Mouse (Mus musculus): ENCODE measurements around the gene Unc13d. TPM values are rescaled to one million over a fixed set of nuclear protein-coding genes. Genes with fewer than 3 reads are reported as not detected.
A peak's percentile ranks its signal among the peaks of the same experiment; 100 is the strongest.

Unc13d gene
- polyA plus RNA-seq, 1 experiment from 2014 or later, result 0.78 TPM

- under 1% methylated on average over 63 of the region's 67 CpGs for WGBS
- peak within 1 kb of the TSS; percentile 99 for H3K27ac ChIP-seq (ENCODE audit: low read length)
- H3K36me3 ChIP-seq (ENCODE audit: control insufficient read depth, insufficient read depth, low read length), result no peaks in the 10 kb centered on the region
- peak; percentile 96 for ATAC-seq
- peaks cover 14% of the 10 kb centered on the region for H3K4me1 ChIP-seq (ENCODE audit: control insufficient read depth, insufficient read depth, low read length)
- H3K4me2 ChIP-seq (ENCODE audit: low read length), result peak within 1 kb of the TSS; percentile 70
- H3K9me3 ChIP-seq (replicated peaks; ENCODE audit: control insufficient read depth, low read length, poor library complexity, severe bottlenecking), result no peaks in the 10 kb centered on the region
- peak within 1 kb of the TSS; percentile 64 for H3K4me3 ChIP-seq (ENCODE audit: low read depth, low read length)
- H3K9ac ChIP-seq (ENCODE audit: low read depth, low read length), result peak within 1 kb of the TSS; percentile 76
- no peaks in the 10 kb centered on the region for H3K27me3 ChIP-seq (ENCODE audit: control insufficient read depth, insufficient read depth, low read depth, low read length)
Measured at GRCm38 (mm10) chr11:116030088-116030897, 47.5 kb downstream of the Unc13d start, which contains the start of gene Unk. Gene Unk, plus strand, starts transcription at chr11:116030322.

GRCm38 (mm10) chr11:116029086-116029865 is 48.5 kb downstream of the Unc13d start:
- no peak for ATAC-seq
- Histone ChIP-seq H3K4me2 (ENCODE audit: low read length) (peak overlapping the region; percentile 70), H3K9ac (ENCODE audit: low read depth, low read length) (peak overlapping the region; percentile 76), H3K36me3 (ENCODE audit: control insufficient read depth, insufficient read depth, low read length) (no peaks in the 10 kb centered on the region), H3K9me3 (replicated peaks; ENCODE audit: control insufficient read depth, low read length, poor library complexity, severe bottlenecking) (no peaks in the 10 kb centered on the region), H3K4me3 (ENCODE audit: low read depth, low read length) (peak overlapping the region; percentile 64), H3K4me1 (ENCODE audit: control insufficient read depth, insufficient read depth, low read length) (peaks cover 14% of the 10 kb centered on the region), H3K27me3 (ENCODE audit: control insufficient read depth, insufficient read depth, low read depth, low read length) (no peaks in the 10 kb centered on the region), H3K27ac (ENCODE audit: low read length) (peak overlapping the region; percentile 75)
- 85% methylated on average over 6 of the region's 6 CpGs for WGBS

GRCm38 (mm10) chr11:116028177-116028865 is 49.4 kb downstream of the Unc13d start:
- H3K4me1 ChIP-seq (ENCODE audit: control insufficient read depth, insufficient read depth, low read length), result peaks cover 14% of the 10 kb centered on the region
- ATAC-seq, result no peak
- no peaks in the 10 kb centered on the region for H3K36me3 ChIP-seq (ENCODE audit: control insufficient read depth, insufficient read depth, low read length)
- no peaks in the 10 kb centered on the region for H3K9me3 ChIP-seq (replicated peaks; ENCODE audit: control insufficient read depth, low read length, poor library complexity, severe bottlenecking)
- WGBS, result 80% methylated on average over 9 of the region's 9 CpGs
- H3K9ac ChIP-seq (ENCODE audit: low read depth, low read length), result no peak overlapping the region
- no peak overlapping the region for H3K4me3 ChIP-seq (ENCODE audit: low read depth, low read length)
- no peak overlapping the region for H3K4me2 ChIP-seq (ENCODE audit: low read length)
- no peaks in the 10 kb centered on the region for H3K27me3 ChIP-seq (ENCODE audit: control insufficient read depth, insufficient read depth, low read depth, low read length)
- H3K27ac ChIP-seq (ENCODE audit: low read length), result no peak overlapping the region

GRCm38 (mm10) chr11:116027756-116028155 is 50.0 kb downstream of the Unc13d start, which contains the start of gene H3f3b:
Gene H3f3b, minus strand, starts transcription at chr11:116027962.
- Histone ChIP-seq H3K27me3 (ENCODE audit: control insufficient read depth, insufficient read depth, low read depth, low read length) (no peaks in the 10 kb centered on the region), H3K4me2 (ENCODE audit: low read length) (no peak within 1 kb of the TSS), H3K9me3 (replicated peaks; ENCODE audit: control insufficient read depth, low read length, poor library complexity, severe bottlenecking) (no peaks in the 10 kb centered on the region), H3K36me3 (ENCODE audit: control insufficient read depth, insufficient read depth, low read length) (no peaks in the 10 kb centered on the region), H3K4me3 (ENCODE audit: low read depth, low read length) (no peak within 1 kb of the TSS), H3K4me1 (ENCODE audit: control insufficient read depth, insufficient read depth, low read length) (peaks cover 14% of the 10 kb centered on the region), H3K27ac (ENCODE audit: low read length) (no peak within 1 kb of the TSS), H3K9ac (ENCODE audit: low read depth, low read length) (no peak within 1 kb of the TSS)
- 84% methylated on average over 4 of the region's 4 CpGs for WGBS
- ATAC-seq, result no peak

GRCm38 (mm10) chr11:116025056-116025845 is 52.5 kb downstream of the Unc13d start:
- Histone ChIP-seq H3K27me3 (ENCODE audit: control insufficient read depth, insufficient read depth, low read depth, low read length) (no peaks in the 10 kb centered on the region), H3K27ac (ENCODE audit: low read length) (peak overlapping the region; percentile 81), H3K4me1 (ENCODE audit: control insufficient read depth, insufficient read depth, low read length) (peaks cover 21% of the 10 kb centered on the region), H3K4me2 (ENCODE audit: low read length) (no peak overlapping the region), H3K36me3 (ENCODE audit: control insufficient read depth, insufficient read depth, low read length) (peaks cover 3% of the 10 kb centered on the region; the same call in 1 of the 2 replicates), H3K4me3 (ENCODE audit: low read depth, low read length) (no peak overlapping the region), H3K9ac (ENCODE audit: low read depth, low read length) (no peak overlapping the region), H3K9me3 (replicated peaks; ENCODE audit: control insufficient read depth, low read length, poor library complexity, severe bottlenecking) (no peaks in the 10 kb centered on the region)
- WGBS, result 88% methylated on average over 3 of the region's 3 CpGs
- ATAC-seq, result no peak

- Histone ChIP-seq H3K9ac (ENCODE audit: low read depth, low read length) (peak overlapping the region; percentile 100), H3K36me3 (ENCODE audit: control insufficient read depth, insufficient read depth, low read length) (peaks cover 6% of the 10 kb centered on the region; the same call in 1 of the 2 replicates), H3K27me3 (ENCODE audit: control insufficient read depth, insufficient read depth, low read depth, low read length) (no peaks in the 10 kb centered on the region), H3K27ac (ENCODE audit: low read length) (peak overlapping the region; percentile 100), H3K4me2 (ENCODE audit: low read length) (no peak overlapping the region), H3K4me3 (ENCODE audit: low read depth, low read length) (peak overlapping the region; percentile 97), H3K9me3 (replicated peaks; ENCODE audit: control insufficient read depth, low read length, poor library complexity, severe bottlenecking) (no peaks in the 10 kb centered on the region), H3K4me1 (ENCODE audit: control insufficient read depth, insufficient read depth, low read length) (peaks cover 19% of the 10 kb centered on the region)
- under 1% methylated on average over 37 of the region's 37 CpGs for WGBS
- ATAC-seq, result peak; percentile 96
Measured at GRCm38 (mm10) chr11:116024356-116024808, 53.4 kb downstream of the Unc13d start.

GRCm38 (mm10) chr11:116023771-116024355 is 53.9 kb downstream of the Unc13d start:
- WGBS, result under 1% methylated on average over 48 of the region's 57 CpGs
- no peaks in the 10 kb centered on the region for H3K9me3 ChIP-seq (replicated peaks; ENCODE audit: control insufficient read depth, low read length, poor library complexity, severe bottlenecking)

More at GRCm38 (mm10) chr11:116023771-116024355, 53.9 kb downstream of the Unc13d start:
- Histone ChIP-seq H3K27ac (ENCODE audit: low read length) (peak overlapping the region; percentile 100), H3K4me2 (ENCODE audit: low read length) (peak overlapping the region; percentile 46), H3K4me1 (ENCODE audit: control insufficient read depth, insufficient read depth, low read length) (peaks cover 17% of the 10 kb centered on the region), H3K4me3 (ENCODE audit: low read depth, low read length) (peak overlapping the region; percentile 97), H3K27me3 (ENCODE audit: control insufficient read depth, insufficient read depth, low read depth, low read length) (no peaks in the 10 kb centered on the region), H3K9ac (ENCODE audit: low read depth, low read length) (peak overlapping the region; percentile 100), H3K36me3 (ENCODE audit: control insufficient read depth, insufficient read depth, low read length) (peaks cover 6% of the 10 kb centered on the region; the same call in 1 of the 2 replicates)
- ATAC-seq, result peak; percentile 70

Data from midbrain, embryonic 16.5 days (tissue).